Mouse (Mus musculus) heart, embryonic 11.5 days (tissue): ENCODE measurements around the gene Prrc2c. TPM values are rescaled to one million over a fixed set of nuclear protein-coding genes. Genes with fewer than 3 reads are reported as not detected.
"Not testable (repeated sequence)": the region's sequence is repeated elsewhere in the genome, so short reads cannot be mapped to it uniquely, and the experiment has no call there.

ENCODE experiments used
- ATAC-seq: fragments of 200-750 bp; cut with Nextera tagmentation; replicated peaks from 2 replicates; pipeline ENCODE4 v1.8.0; 2017; ENCODE audit warnings: moderate library complexity; ENCODE audit not compliant: insufficient number of reproducible peaks, low FRiP score, low TSS enrichment
- H3K27ac ChIP-seq: fragments of 300-500 bp; sonication (generic); 2 replicates; pipeline ENCODE4 v1.5.1; 2014; ENCODE audit warnings: mild to moderate bottlenecking, low read depth, low read length
- H3K27me3 ChIP-seq: fragments of 300-500 bp; sonication (generic); 2 replicates; pipeline ENCODE4 v1.6.1; 2014; ENCODE audit warnings: mild to moderate bottlenecking, low read length, mixed read lengths; ENCODE audit not compliant: control insufficient read depth, insufficient read depth
- H3K36me3 ChIP-seq: fragments of 300-500 bp; sonication (generic); 2 replicates; pipeline ENCODE4 v1.6.1; 2014; ENCODE audit warnings: mild to moderate bottlenecking, low read length, moderate library complexity, mixed read lengths; ENCODE audit not compliant: control insufficient read depth, insufficient read depth
- H3K4me1 ChIP-seq: fragments of 300-500 bp; sonication (generic); 2 replicates; pipeline ENCODE4 v1.6.1; 2014; ENCODE audit warnings: low read length; ENCODE audit not compliant: control insufficient read depth, insufficient read depth
- H3K4me2 ChIP-seq: fragments of 300-500 bp; sonication (generic); 2 replicates; pipeline ENCODE4 v1.6.1; 2014; ENCODE audit warnings: mild to moderate bottlenecking, moderate library complexity
- H3K4me3 ChIP-seq: fragments of 300-500 bp; sonication (generic); 2 replicates; pipeline ENCODE4 v1.5.1; 2014; ENCODE audit warnings: low read depth, low read length
- H3K9ac ChIP-seq: fragments of 300-500 bp; sonication (generic); 2 replicates; pipeline ENCODE4 v1.6.1; 2014; ENCODE audit warnings: mild to moderate bottlenecking, low read depth, low read length, moderate library complexity
- H3K9me3 ChIP-seq: fragments of 300-500 bp; sonication (generic); replicated peaks from 2 replicates; pipeline ENCODE4 v1.6.1; 2016; ENCODE audit warnings: low read length; ENCODE audit not compliant: control insufficient read depth
- WGBS: fragments of 180-500 bp; shearing (Covaris S2); extraction: QIAGEN DNeasy Blood & Tissue Kit; methylation state at CpG from one replicate; pipeline ENCODE4 v1.1.7; 2014; ENCODE audit not compliant: insufficient replicate concordance; 5-methylcytosine and 5-hydroxymethylcytosine counted together
- microRNA-seq: library from miRNA; unstranded; fragments of <30 nt; microRNA quantifications from one replicate; pipeline ENCODE4, GENCODE M21; 2016; ENCODE audit warnings: borderline number of aligned reads
- polyA plus RNA-seq: library from polyadenylated mRNA; unstranded; fragments of >200 nt; fragmentation: Nextera tagmentation; extraction: Ambion mirVana; gene quantifications from 2 replicates; pipeline ENCODE4 v1.2.1, GENCODE M21; 2014

Prrc2c gene
- polyA plus RNA-seq, 1 experiment from 2014 or later = 109 TPM

- WGBS = 87% methylated on average over 4 of the region's 4 CpGs
- no peak overlapping the region for H3K27ac ChIP-seq
- no peak overlapping the region for H3K4me2 ChIP-seq
- no peaks in the 10 kb centered on the region for H3K27me3 ChIP-seq
- H3K4me3 ChIP-seq = no peak overlapping the region
- no peak for ATAC-seq
- H3K36me3 ChIP-seq = no peaks in the 10 kb centered on the region
- no peak overlapping the region for H3K9ac ChIP-seq
- no peaks in the 10 kb centered on the region for H3K9me3 ChIP-seq
- H3K4me1 ChIP-seq = no peaks in the 10 kb centered on the region
Measured at GRCm38 (mm10) chr1:162638535-162638934, 101.8 kb downstream of the Prrc2c start.

- Histone ChIP-seq H3K4me1 (no peaks in the 10 kb centered on the region), H3K27me3 (no peaks in the 10 kb centered on the region), H3K4me2 (no peak overlapping the region), H3K9ac (no peak overlapping the region), H3K27ac (no peak overlapping the region), H3K4me3 (no peak overlapping the region), H3K9me3 (no peaks in the 10 kb centered on the region), H3K36me3 (no peaks in the 10 kb centered on the region)
- ATAC-seq = no peak
- 78% methylated on average over 3 of the region's 3 CpGs for WGBS
Measured at GRCm38 (mm10) chr1:162636516-162636915, 103.8 kb downstream of the Prrc2c start.

- H3K27me3 ChIP-seq, H3K27ac ChIP-seq, H3K4me1 ChIP-seq, H3K4me2 ChIP-seq, ATAC-seq, H3K9ac ChIP-seq, H3K9me3 ChIP-seq, H3K4me3 ChIP-seq, H3K36me3 ChIP-seq: not testable (repeated sequence)
- WGBS = 36% methylated on average over 1 of the region's 1 CpGs
Measured at GRCm38 (mm10) chr1:162635291-162635931, 104.9 kb downstream of the Prrc2c start.

- H3K27me3 ChIP-seq, ATAC-seq, H3K9ac ChIP-seq, H3K4me2 ChIP-seq, H3K9me3 ChIP-seq, H3K36me3 ChIP-seq, H3K27ac ChIP-seq, H3K4me1 ChIP-seq, H3K4me3 ChIP-seq: not testable (repeated sequence)
- WGBS = 87% methylated on average over 15 of the region's 15 CpGs
Measured at GRCm38 (mm10) chr1:162628326-162628725, 112.0 kb downstream of the Prrc2c start.

GRCm38 (mm10) chr1:162627821-162628220 lies 112.5 kb downstream of the Prrc2c start:
- H3K9me3 ChIP-seq, H3K27me3 ChIP-seq, ATAC-seq, H3K9ac ChIP-seq, H3K4me2 ChIP-seq, H3K4me1 ChIP-seq, H3K4me3 ChIP-seq, H3K36me3 ChIP-seq, H3K27ac ChIP-seq: not testable (repeated sequence)
- WGBS = 85% methylated on average over 4 of the region's 4 CpGs

GRCm38 (mm10) chr1:162625229-162625628 lies 115.1 kb downstream of the Prrc2c start:
- Histone ChIP-seq H3K36me3 (no peaks in the 10 kb centered on the region), H3K4me1 (0 out of 2 replicates have a peak, but pooled peaks cover 4% of the 10 kb centered on the region), H3K9me3 (no peaks in the 10 kb centered on the region), H3K9ac (no peak overlapping the region), H3K4me3 (no peak overlapping the region), H3K4me2 (no peak overlapping the region), H3K27ac (no peak overlapping the region), H3K27me3 (no peaks in the 10 kb centered on the region)
- 31% methylated on average over 7 of the region's 7 CpGs for WGBS
- no peak for ATAC-seq

GRCm38 (mm10) chr1:162623895-162624294 lies 116.5 kb downstream of the Prrc2c start:
- 24% methylated on average over 4 of the region's 4 CpGs for WGBS
- H3K4me3 ChIP-seq = no peak overlapping the region
- no peak overlapping the region for H3K27ac ChIP-seq
- no peak overlapping the region for H3K9ac ChIP-seq
- H3K36me3 ChIP-seq = no peaks in the 10 kb centered on the region
- H3K4me2 ChIP-seq = no peak overlapping the region
- H3K27me3 ChIP-seq = no peaks in the 10 kb centered on the region
- H3K9me3 ChIP-seq = no peaks in the 10 kb centered on the region
- ATAC-seq = 0 out of 2 replicates have a peak, but pooled peaks have one; percentile 39
- H3K4me1 ChIP-seq = 0 out of 2 replicates have a peak, but pooled peaks cover 4% of the 10 kb centered on the region

Small RNAs within 50 kb of the gene (microRNA-seq; reads per million reads assigned to microRNA genes)
- not detected for gene Gm27616

Other genes starting within 250 kb of the Prrc2c start
- gene Mettl13, start 192.0 kb downstream of the Prrc2c start, polyA plus RNA-seq = 8.1 and 8.8 TPM in 2 replicates
- 37.7 and 39.9 TPM in 2 replicates for gene Vamp4, start 170.0 kb downstream of the Prrc2c start, polyA plus RNA-seq
- gene Myoc, start 101.4 kb downstream of the Prrc2c start, polyA plus RNA-seq = not detected in 2 replicates
- gene Myocos, start 82.3 kb downstream of the Prrc2c start, polyA plus RNA-seq = not detected in 2 replicates
- gene Fmo4, start 73.4 kb upstream of the Prrc2c start, polyA plus RNA-seq = not detected in 2 replicates
- 1.8 TPM in 2 replicates for gene Fmo1, start 126.1 kb upstream of the Prrc2c start, polyA plus RNA-seq
- gene Fmo2, start 158.2 kb upstream of the Prrc2c start, polyA plus RNA-seq = 0.39 and 0.97 TPM in 2 replicates
- not detected in 2 replicates for gene Fmo6, start 197.0 kb upstream of the Prrc2c start, polyA plus RNA-seq
- gene Fmo3, start 244.0 kb upstream of the Prrc2c start, polyA plus RNA-seq = 0.14 TPM in 1 of 2 replicates, not detected in the other